Mouse (Mus musculus) frontal cortex, postnatal 36 days (tissue): Measurements from ENCODE around the gene Mroh2a.

Experiments
- DNase-seq, 2 experiments: peaks; one replicate each; pipeline ENCODE4 v3.0.0; 2022; ENCODE audit warnings: low spot score in 2 of 2

Mroh2a gene

DNA sequence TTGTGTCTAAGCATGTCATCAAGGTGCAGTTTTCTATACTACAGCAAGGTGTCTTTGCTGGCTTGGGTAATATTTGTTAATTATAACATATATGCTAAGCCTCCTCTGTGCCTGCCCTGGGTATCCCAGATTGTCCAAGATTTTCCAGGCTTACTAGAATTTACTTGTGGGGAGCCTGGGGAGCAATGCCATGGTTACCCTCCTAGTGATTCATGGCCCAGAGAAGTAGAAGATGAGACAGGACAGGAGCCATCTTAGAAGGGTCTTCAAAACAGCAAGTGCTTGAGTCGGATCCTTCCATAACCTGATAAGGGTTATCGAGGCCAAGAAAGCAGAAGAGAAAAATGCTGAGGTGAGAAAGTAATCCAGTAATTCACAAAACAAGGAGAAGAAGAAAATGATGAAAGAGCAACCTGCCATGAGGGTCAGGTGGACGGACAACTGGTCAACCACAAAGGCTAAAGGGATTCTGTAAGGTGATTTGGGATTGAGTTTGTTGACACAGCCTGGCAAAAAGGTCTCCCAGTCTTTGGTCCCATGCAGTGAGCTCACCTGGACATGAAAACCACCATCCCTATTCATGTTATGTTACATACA lies 64.7 kb downstream of the Mroh2a start:
- DNase-seq, result no peak

DNA sequence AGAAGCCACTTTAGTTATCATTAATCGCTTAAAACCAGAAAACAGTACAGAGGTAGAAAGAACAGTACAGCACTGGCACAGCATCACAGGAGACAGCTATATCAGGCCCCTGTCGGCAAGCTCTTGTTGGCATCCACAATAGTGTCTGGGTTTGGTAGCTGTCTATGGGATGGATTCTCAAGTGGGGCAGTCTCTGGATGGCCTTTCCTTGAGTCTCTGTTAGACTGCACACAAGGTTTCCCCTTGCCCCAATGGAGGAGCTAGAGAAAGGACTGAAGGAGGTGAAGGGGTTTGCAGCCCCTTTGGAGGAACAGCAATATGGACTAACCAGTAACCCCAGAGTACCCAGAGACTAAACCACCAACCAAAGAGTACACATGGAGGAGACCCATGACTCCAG lies 65.3 kb downstream of the Mroh2a start:
- no peak for DNase-seq

DNA sequence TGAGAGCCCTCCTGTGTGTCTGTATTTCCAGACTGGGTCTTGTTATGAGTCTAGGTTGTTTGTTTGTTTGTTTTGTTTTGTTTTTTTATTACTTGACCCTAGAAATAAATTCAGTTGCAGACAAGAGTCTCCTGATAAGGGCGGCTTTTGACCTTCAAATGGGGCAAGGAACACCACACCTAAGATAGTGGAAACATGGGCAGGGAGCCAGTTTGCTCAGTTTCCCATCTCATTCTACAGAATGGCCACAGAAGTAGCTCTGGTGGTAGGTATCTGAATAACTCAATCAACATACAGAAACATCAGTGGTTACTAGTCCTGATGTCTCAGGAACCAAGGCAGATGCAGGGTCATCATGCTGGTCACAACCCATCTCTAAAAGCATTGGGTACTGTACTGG lies 67.9 kb downstream of the Mroh2a start:
- no peak for DNase-seq

DNA sequence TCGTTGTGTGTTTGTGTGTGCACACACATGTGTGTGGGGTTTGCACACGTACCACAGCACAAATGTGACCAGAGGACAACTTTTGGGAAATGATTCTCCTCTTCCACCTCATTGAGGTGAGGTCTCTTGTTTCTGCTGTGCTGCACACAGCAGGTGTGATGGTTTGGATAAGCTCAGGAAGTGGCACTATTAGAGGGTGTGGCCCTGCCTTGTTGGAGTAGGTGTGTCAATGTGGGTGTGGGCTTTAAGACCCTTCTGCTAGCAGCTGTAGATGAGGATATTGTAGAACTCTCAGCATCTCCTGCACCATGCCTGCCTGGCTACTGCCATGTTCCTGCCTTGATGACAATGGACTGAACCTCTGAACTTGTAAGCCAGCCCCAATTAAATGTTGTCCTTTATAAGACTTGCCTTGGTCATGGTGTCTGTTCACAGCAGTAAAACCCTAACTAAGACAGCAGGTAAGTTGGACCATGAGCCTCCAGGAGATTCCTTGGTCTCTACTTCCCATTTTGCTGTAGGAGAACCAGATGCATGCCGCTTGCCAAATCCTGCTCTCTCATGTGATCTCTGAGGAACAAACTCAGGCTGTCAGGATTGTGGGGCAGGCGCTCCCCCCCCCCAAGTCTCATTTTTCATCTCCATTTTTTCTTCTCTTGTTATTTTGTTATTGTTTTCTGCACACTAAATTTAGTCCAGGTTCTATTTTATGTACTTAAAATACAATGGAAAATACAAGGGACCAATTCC lies 69.6 kb downstream of the Mroh2a start:
- no peak for DNase-seq

DNA sequence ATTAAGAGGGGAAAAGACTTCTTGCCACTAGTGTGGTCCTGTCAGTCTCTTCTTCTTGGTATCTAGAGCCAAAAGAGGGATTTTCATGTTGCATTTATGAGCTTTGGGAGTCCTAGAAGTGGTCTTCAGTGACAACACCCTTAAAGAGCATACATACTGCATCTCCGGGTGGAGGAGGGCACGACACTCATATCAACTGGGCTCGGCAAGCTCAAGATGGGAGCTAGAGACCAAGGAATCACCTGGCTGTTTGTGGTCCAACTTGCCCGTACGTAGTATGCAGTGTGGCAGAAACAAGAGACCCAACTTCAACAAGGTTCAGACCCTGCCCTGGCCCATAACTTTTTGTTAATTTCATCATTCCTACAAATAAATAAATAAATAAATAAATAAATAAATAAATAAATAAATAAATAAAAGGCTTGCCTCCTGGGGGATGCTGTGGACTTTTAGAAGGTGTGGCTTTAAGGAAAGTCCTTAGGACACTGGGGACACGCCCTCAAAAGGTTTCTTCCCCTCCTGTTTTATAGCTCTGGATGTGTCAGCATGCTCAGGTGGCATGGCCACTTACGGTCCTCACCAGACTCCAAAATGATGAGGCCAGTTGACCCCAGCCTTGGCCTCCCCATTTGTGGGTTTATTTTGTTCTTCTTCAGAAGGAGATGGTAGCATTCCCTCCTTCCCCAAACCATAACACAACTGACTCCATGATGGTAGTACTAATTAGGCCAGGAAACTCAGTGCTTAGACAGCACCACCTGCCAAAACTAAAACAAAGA lies 70.9 kb downstream of the Mroh2a start:
- DNase-seq, result no peak

DNA sequence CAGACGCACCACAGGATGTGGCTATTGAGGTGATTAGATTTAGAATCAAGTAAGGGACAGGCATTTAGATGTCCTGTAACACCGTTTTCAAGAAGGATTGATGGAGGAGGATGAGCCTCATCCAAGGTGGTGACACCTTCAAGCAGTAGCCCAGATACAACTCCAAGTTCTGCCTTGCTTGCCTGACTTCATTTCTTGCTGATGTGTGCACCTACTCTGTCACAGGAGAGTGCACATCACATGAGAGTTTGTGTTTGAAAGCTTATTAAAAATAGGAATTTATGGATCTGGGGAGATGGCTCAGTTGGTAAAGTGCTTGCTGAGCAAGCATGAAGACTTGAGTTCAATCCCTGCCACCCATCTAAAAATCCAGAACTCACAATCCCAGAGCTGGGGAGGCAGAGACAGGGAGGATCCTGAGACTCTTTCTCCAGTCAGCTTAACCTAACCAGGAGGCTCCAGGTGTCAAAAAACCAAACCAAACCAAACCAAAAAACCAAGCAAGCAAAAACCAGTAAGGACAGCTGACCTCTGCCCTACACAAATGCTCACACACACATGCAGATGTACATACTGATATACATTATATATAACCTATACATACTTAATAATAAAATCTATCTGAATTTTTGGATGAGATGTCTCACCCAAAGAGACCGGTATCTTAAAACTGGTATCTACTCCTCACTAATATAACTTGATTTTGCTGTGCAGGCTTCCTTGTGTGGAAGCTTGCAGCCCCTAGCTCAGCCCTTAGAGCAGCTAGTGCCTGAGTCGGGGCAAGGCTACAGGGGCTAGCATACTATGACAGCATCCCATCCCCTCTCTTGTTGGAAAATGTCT lies 72.1 kb downstream of the Mroh2a start:
- no peak for DNase-seq

DNA sequence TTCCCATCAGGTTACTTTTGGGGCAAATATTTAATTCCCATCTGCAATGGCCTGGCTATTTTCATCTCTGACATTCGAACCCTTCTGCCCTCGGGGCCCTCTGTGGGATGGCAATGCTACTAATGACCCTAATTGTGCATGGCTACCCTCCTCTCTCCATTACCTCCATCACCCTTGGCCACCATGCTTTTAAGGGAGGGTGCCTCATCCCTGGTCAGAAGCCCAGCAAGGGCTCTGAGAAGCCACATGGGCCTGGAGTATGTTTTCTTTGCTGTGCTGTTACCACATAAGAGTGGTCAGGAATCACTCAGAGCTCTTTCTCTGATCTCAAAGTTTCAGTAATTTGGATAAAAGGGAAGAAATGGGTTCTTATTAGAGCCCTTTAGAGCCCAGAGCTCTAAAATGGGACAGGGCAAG lies 72.8 kb downstream of the Mroh2a start:
- no peak for DNase-seq

DNA sequence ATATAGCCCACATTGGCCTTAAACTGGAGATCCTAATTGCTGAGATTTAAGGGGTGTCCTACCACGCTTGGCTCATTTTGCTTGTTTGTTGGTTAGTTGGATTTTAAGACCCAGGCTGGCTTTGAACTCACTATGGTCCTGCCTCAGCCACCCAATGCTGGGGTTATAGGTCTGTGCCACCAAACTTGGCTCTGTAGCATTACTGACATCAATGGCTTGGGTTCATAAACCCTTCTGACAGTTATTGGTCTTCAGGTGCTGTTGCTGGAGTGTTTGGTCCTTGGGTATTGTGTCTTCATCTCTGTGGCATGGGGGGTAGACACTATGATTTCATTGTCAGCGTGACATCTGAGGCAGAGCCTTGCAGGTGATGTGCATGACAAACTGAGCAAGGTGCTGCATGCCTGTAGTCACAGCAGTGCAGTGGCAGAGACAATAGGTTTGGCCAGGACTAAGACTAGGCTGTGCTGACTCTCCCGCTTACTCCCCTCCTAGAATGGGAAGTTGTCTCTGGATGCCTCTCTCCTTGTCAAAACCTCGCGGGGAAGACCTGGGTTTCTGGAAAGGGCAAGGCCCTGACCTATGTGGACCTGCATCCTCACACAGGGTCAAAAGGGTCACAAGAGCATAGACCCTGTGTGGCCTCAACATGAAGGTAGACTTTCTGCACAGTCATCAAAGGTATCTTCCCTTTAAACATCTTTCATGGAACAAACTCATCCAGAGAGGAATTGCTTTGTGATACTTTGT lies 73.7 kb downstream of the Mroh2a start:
- no peak for DNase-seq

DNA sequence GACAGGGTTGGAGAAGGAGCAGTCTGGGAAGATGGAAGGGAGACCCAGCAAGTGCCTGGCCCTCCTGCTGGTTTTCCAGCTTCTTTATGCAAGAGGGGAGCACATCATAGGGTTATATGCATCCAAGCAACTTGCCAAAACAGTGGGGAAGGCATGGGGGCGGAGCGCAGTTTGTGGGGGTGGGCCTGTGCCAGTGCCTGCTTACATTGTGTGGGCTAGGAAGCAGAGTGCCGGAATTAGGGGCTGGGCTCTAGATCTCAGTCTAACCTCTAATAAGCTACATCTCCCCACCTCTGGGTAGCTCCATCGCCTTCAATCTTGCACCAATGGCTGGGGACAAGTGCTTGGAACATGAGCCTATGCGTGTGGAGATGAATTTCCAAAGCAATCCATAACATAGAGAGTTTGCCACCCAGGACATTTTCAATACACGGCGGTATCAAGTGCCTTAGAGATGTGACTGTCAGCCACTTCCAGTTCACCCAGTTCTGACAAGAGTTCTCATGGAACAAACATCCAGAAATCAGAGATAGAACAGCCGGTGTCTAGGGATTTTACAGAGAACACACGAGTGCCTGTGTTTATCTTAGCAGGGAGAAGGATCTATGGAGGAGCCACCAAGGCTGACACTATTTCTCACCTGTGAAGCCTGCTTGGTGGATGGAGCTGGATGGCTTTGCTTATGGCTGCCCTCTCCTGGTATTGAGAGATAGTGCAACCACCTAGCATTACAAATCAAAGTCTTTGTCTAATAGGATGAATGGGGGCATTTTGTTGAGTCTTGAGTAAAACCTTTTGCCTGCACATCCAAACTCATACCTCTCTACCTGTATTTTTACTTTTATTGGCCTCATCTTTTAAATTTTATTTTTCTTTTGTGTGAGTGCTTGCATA lies 74.6 kb downstream of the Mroh2a start:
- no peak for DNase-seq

DNA sequence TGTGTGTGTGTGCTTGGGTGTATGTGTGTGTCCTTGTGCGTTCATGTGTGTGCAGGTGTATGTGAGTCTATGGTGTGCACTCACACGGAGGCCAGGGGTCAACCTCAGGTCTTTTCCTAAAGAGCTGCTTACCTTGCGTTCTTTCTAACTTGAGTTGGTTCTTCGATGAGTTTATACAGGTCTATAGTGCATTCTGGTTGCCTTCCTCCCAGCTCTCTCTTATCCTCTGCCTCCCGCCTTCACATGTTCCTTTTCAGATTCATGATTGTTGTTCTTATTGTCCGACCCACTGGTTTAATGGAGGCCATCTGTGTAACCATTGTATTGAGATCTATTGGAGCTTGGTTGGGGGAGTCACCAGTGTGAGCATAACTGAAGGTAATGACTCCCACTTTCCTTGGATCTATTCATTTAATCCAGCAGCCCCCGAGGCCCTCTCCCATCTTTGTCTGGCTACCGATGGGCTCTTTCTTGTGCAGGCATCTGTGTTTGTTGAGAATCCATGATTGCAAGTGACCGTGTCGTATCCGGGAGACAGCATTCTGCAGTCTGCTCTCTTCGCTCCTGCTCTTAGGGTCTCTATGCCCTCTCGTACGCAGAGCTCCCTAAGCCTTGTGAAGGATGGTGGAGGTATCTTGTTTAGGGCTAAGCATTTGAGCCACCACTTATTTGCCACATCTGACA lies 75.4 kb downstream of the Mroh2a start:
- no peak for DNase-seq

DNA sequence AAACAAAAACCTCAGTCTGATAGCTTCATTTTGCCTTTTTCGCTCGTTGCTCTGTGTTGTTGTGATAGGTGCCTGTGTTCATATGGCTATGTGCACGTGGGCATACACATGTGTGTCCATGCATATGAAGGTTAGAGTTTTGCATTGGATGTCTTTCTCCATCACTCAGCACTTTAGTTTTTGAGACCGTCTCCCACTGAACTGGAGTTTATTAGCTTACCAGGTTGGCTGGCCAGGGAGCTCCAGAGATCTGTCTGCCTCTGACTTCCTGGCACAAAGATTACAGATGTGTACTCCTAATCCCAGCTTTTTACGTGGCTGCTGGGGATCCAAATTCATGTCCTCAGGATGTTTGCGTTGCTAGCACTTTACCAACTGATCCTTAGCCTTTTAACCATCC lies 77.0 kb downstream of the Mroh2a start:
- no peak for DNase-seq

DNA sequence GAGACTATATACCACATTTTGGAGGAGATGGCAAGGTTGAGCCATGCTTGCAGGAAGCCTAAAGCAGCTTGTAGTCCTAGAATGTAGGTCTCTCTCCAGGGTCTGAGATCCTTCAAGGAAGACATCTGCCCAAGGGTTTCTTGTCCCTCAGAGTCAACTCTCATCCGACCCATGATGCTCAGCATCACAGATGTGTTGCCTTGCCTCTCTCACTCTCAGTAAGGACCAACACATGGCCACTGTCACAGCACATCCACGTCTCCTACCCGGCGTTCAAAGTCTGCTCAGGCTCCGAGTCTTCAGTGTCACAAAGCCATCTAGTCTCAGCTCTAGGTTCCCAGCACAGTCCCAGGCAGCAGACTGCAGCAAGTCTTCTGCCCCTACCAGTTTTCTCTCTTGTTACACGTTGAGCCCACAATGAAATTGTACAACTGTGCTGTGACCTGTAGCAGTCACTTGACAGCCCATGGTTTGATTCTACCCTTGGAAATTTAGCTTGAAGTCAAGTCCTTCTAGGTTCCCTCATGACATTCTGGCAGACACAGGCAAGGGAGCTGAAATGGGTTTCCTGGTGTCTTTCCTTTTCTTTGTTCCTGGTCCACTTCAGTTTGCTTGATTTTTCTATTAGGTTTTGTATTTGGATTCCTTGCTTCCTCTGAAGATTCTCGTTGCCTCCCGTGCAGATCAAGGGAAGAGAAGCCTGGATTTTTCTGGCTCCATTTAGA lies 77.6 kb downstream of the Mroh2a start:
- DNase-seq, result no peak

DNA sequence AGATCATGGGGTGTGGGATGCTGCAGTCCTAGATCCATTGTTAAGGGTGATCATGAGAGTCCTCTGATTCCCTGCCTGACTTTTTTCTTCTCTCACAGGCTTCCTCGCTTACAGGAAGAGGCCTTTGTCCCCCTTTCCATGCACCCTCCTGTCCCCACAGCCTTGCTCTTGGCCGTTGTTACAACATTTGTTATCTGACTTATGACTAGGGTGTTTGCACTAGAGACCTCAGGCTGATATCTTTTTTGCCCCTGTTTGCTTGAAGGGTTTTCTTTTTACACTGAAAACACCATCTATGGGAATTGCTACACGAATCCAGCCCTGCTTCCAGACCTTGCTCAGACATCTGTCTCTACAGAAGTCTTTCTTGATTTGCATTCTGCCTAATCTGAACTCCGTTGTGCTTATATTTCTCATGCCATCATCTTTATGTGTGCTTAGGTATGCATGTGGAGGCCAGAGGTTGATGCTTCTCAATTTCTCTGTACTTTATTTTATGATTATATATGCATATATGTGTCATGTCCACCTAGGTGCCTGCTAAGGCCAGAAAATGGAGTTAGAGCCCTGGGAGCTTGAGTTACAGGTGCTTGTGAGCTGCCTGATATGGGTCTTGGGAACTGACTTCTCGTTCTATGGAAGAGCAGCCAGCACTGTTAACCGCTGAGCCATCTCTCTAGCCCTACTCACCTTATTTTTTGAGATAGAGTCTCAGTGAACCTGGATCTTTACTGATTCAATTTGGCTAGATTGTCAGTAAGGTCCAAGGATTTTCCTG lies 78.4 kb downstream of the Mroh2a start:
- no peak for DNase-seq

DNA sequence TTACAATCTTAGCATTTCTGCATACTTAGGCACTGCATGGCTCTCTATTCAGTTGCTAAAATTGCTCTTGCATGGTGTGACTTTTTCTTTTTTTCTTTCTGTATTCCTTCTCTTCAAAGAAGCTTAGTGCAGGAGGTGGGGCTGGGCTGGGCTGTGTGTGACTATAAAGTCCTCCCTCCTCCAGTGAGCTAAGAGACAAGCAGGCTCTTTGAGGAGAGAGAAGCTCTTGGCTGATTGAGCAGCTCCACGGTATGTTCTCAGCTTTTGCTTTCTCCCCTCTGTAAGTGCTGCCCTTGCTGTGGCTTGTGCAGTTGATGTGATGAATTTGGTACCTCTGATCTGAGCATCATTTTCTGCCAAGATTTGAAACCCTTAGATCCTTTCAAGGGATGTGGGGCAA lies 79.8 kb downstream of the Mroh2a start:
- DNase-seq, result no peak

DNA sequence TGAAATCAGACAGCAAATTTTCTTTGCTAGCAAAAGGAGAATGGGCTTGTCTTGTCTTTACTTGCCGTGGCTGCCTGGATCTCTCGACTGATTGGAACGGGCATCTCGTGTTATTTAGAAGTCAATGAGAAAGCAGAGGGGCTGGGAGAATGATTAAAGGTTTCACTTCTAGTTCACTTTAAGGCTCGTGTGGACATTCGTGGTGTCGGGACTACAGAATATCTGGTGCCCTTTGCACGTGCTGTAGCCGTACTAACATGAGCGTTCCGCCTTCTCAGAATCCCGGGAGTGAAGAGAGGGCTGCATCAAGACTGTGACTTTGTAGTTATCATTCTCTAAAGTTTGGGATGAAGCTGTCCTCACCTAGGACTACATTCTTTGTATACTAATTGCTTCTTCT lies 80.4 kb downstream of the Mroh2a start:
- no peak for DNase-seq

DNA sequence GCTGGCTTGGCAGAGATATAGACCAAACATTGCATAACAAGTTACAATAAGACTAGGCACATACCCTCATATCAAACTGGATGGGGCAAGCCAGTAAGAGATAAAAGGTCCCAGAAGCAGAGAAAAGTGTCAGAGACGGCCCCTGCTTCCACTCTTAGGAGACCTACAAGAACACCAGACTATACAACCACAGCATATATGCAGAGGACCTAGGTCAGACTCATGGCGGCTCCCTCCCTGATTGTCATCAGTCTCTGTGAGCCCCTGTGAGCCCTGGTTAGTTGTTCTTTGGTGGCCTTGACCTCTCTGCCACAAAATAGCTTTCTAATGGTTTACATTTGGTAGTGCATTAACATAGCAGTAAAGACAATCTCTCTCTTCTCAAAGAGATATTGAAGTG lies 82.2 kb downstream of the Mroh2a start:
- DNase-seq, result no peak

DNA sequence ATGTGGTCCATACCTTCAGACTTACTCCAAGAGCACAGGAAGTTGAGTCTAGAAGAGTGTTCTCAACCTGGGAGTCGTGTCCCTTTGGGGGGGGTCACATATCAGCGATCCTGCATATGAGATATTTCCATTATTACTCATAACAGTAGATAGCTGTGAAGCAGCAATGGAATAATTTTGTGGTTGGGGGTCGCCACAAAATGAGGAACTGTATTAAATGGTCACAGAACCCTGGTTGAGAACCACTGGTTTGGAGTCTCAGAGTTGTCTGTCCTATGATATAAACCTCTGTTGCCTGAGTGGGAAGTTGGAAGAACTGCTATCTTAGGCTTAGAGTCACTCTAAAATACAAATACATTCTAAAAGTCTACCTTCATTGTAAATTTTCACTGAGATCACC lies 83.1 kb downstream of the Mroh2a start:
- DNase-seq, result no peak

DNA sequence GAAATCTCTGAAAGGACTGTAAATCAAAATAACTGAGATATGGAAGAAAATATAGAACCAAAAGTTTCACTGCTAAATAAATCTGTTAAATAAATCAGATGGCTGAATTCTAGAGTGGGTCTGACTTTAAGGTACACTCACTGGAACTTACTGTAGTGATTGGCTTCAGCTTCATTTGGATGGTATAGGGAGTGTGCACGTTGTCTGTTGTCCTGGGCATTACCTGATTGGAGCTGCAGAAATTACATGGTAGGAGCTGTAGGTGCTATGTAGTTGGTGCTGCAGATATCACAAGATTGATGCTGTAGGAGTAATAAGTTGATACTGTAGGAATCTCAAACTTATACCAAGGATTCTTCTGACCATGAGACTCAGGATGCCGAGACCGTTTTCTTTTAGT lies 83.6 kb downstream of the Mroh2a start:
- no peak for DNase-seq
